Mouse (Mus musculus): ENCODE measurements around the gene Mapk12. TPM values are rescaled to one million over a fixed set of nuclear protein-coding genes. Genes with fewer than 3 reads are reported as not detected.

Gene Mapk12
- total RNA-seq, 1 experiment from 2014 or later: 3.7 TPM

DNA sequence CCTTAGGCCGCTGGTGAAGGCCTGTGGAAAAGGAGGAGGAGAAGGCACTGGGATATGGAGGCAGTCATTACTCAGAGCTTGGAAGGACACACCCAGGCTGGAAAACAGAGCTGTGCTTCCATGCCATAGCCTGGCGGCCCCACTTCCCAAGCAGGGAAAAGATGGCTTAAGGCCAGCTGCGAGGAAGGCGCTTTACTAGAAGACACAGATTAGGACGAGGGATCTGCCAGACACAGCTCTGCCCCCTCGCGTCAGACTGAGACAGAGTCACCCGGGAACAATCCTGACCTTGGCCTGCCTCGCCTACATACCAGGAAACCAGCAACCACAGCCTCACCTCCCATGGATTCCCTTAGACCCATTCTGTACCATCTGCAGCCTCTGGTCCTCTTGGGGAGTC lies 30.4 kb downstream of the Mapk12 start:
- no peak for ATAC-seq (replicated peaks; ENCODE audit: insufficient number of reproducible peaks, low FRiP score, low TSS enrichment, poor library complexity, severe bottlenecking)

DNA sequence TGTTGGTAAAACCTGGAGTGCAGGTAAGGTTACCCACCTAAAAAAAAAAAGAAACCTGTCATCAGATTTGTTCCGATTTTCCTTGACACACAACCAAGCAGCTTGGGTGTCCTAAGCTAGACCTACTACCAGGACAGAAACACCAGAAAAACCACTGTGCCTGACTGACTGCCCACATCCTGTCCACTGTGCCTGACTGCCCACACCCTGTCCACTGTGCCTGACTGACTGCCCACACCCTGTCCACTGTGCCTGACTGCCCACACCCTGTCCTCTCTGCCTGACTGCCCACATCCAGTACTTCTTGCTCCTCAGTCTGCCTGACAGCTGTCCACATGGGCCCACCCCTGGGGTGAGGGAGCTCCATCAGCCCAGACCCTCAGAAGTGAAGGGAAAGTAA lies 33.5 kb downstream of the Mapk12 start:
- ATAC-seq (replicated peaks; ENCODE audit: insufficient number of reproducible peaks, low FRiP score, low TSS enrichment, poor library complexity, severe bottlenecking): no peak

DNA sequence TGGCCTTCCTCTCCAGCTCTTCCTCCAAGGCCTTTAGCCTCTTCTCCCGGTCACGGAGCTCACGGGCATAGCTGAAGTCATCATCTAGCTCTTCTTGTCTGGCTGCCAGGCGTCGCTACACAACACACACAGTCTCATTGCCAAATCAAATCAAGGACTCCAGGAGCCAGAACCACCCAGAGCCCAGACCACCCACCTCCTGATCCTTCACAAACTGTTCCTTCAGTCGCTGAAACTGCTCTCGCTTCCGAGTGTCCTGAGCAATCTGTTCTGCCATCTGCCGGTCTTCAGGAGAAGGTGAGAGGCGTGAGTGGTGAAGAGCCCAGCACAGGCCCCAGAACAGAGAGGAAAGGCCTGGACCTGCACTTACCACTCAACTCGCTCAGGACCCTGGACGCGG lies 34.4 kb downstream of the Mapk12 start:
- no peak for ATAC-seq (replicated peaks; ENCODE audit: insufficient number of reproducible peaks, low FRiP score, low TSS enrichment, poor library complexity, severe bottlenecking)

DNA sequence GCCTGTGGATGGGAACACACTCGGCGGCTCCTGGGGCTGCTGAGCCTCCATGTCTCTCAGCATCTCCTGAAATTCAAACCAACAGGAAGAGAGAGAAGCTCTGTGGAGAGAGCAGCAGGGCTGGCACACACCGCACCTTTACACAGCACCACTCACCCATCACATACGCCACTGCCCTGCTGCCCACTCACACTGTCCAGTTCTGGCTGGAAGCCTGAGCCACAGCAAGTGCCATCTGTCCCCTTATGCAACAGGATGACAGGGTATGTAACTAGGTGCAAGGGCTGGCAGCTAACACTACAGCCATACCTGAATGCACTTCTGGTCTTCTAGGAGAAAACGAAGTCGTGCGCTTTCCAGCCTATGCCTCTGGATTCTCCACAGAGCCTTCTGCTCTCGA lies 36.1 kb downstream of the Mapk12 start:
- no peak for ATAC-seq (replicated peaks; ENCODE audit: insufficient number of reproducible peaks, low FRiP score, low TSS enrichment, poor library complexity, severe bottlenecking)

DNA sequence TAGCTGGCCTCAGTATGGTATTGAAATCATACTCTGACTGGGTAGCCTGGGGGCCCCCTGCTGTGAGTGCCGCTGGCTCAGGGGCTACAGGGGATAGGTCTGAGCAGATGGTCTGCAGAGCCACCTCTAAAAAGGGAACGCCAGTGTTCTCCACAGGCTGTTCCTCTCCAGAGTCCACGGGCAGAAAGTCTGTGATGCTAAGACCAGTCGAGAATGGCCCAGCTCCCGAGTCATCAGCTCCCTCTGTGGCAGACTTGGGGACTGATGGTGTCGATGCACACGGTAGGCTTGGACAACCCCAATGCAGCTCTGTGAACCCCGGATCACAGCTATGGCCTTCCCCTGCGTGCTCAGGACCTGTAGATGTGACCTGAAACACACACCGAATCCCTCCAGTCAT lies 36.6 kb downstream of the Mapk12 start:
- no peak for ATAC-seq (replicated peaks; ENCODE audit: insufficient number of reproducible peaks, low FRiP score, low TSS enrichment, poor library complexity, severe bottlenecking)

DNA sequence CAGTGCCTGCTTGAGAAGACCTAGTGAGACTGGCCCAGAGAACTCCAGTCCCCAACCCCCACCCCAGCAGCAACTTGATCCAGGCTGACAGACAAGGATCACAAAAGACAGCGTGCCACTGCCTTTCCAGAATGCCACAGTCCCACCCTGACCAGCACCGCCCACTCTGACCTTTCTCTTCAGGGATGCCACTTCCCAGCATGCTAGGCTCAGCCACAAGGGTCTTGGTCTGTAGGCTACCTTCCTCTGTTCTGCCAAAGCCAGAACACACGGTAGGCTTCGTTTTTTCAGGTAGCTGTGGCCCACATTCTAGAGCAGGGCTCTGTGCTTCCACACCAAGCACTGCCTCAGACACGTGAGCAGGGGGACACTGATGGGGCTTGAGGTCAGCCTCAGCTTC lies 37.9 kb downstream of the Mapk12 start:
- ATAC-seq (replicated peaks; ENCODE audit: insufficient number of reproducible peaks, low FRiP score, low TSS enrichment, poor library complexity, severe bottlenecking): no peak

DNA sequence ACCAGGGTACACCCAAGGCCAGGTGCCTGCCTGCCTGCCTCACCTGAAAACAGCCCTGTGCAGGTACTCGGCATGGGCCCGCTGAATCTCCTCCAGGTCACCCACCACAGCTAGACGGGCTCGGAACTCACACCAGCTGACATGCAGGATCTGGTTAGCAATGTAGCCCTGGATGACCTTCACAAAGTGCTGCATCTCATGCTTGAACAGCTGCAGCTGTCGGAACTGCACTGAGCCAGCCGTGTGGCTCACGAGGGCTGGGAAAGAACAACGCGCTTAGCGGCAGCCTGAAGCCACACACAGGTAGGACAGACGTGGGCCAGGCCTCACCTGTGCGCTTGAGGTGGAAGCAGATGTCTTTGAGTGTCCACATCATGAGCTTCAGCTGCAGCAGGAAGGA lies 39.7 kb downstream of the Mapk12 start:
- ATAC-seq (replicated peaks; ENCODE audit: insufficient number of reproducible peaks, low FRiP score, low TSS enrichment, poor library complexity, severe bottlenecking): no peak

DNA sequence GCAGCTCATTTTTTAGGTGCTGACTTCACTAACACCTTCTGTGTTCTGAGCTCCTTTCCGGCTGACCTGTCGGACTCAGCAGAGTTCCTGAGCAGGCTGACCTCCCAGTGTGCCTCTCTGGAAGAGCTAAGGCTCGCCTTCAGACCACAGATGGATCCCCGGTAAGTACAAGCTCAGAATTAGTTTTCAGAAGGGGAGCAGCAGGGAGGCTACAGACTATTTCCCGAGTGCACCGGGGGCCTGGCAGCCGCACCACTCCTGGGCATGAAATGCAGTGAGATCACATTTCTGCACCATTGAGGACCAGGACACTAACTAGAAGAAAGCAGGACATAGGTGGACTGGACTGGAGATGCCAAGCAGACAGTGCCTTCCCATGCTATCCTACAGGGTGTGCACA lies 41.9 kb downstream of the Mapk12 start:
- no peak for ATAC-seq (replicated peaks; ENCODE audit: insufficient number of reproducible peaks, low FRiP score, low TSS enrichment, poor library complexity, severe bottlenecking)

DNA sequence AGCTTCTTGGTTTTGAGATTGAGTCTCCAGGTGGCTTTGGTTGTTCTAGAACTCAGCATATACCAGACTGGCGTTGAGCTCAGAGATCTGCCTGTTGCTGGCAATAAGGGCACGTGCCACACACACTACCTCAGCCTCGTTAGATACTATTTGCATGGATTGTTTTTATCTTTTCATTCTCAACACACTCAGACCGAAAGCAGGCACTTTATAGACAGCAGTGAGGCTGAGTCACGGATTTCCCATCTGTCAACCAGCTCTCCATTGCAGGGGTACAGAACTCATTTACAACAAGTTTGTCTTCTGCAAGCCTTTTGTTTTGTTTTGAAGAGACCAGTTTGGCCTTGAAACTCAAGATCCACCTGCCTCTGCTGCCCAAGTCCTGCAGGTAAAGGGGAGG lies 43.1 kb downstream of the Mapk12 start:
- no peak for ATAC-seq (replicated peaks; ENCODE audit: insufficient number of reproducible peaks, low FRiP score, low TSS enrichment, poor library complexity, severe bottlenecking)

DNA sequence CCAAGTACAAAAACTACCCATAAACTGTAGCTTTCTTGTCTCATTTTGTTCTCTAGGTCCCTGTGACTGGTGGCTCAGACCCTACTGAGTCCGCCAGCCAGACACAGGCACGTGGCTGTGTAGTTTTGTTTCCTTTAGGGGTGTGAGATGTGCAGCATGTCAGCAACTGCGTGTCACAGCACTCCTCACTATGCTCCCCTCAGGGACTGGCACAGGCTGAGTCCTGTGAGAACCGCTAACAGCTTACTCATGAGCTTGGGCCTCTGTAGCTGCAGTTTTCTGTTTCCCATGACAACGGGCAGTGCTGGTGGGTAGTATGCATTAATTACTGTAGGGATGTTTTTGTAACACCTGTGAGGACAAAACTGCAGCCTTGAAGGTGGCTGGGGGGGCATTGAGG lies 48.3 kb downstream of the Mapk12 start:
- no peak for ATAC-seq (replicated peaks; ENCODE audit: insufficient number of reproducible peaks, low FRiP score, low TSS enrichment, poor library complexity, severe bottlenecking)

DNA sequence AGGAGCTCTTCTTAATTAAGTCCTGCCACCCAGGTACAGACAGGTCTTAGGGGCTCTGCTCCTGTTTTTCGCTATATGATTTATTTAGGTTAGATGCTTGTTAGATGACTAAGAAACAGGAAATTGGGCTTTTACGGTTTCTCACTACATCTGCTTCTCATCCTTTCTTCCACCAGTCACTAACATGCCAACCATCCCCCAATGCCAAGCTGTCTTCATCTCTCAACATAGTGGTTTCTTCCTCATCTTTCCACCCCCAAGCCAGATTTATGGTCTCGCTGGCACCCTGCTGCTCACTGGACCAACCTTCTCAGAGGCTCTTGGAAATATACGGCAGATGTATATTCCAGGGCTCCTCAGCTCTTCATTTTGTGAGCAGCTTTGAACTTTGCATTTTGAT lies 49.8 kb downstream of the Mapk12 start:
- no peak for ATAC-seq (replicated peaks; ENCODE audit: insufficient number of reproducible peaks, low FRiP score, low TSS enrichment, poor library complexity, severe bottlenecking)

DNA sequence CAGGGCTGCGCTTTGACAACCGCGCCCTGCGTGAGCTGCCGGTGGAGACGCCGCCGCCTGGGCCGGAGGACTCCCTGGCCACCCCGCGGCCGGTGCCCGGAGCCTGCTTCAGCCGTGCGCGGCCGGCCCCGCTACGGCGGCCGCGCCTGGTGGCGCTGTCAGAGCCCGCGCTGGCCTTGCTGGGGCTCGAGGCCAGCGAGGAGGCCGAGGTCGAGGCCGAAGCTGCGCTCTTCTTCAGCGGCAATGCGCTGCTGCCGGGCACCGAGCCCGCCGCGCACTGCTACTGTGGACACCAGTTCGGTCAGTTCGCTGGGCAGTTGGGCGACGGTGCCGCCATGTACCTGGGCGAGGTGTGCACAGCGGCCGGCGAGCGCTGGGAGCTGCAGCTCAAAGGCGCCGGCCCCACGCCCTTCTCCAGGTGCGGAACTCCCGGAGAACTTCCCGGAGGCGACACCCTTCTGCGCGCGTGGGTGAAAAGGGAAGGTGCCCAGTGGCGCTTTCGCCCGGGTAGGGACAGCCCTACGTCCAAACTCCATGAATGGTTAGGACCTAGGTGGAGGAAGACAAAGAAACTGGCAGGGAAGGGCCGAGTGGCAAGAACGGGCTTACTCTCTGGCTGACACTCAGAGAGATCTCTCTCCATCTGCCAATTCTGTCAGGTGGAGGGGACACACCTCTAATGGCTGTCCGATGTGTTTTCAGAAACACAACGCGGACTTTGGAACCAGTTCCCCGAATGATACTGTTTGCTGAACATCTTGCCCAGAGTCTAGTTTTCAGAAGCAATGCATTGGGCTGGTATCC lies 51.1 kb downstream of the Mapk12 start:
- no peak for ATAC-seq (replicated peaks; ENCODE audit: insufficient number of reproducible peaks, low FRiP score, low TSS enrichment, poor library complexity, severe bottlenecking)

DNA sequence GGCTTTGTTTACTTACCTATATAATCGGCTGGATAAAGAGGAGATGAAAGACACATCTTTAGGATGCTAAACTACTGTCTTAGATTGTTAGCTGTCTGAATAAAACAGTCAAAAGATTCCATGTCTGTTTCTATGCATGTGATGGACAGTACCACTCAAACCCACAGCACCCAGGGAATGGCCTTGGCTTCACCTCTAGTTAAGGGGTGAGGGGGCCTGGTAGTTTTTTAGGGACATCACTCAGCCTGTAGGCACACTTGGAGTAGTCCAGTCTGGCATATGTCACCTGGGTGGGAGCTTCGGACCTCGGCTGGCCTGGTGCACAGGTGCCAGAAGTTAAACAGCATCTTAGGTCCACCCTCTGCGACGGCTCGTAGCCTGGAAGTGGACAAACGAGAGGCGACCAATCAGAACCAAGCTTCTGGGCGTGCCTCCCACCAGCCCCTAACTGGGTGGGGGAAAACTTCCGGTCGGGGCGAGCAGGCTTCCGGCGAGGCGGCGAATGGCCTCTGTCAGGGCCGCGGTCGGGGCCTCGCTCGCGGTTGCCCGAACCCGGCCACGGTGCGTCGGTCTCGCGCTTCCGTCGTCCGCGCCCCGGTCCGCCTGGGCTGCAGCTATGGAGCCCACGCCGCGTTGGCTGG lies 51.8 kb downstream of the Mapk12 start, which contains the start of gene Selenoo:
Gene Selenoo (plus strand): TSS at position 478 of the 641 bp plus-strand sequence.
- ATAC-seq (replicated peaks; ENCODE audit: insufficient number of reproducible peaks, low FRiP score, low TSS enrichment, poor library complexity, severe bottlenecking): peak; percentile 83

DNA sequence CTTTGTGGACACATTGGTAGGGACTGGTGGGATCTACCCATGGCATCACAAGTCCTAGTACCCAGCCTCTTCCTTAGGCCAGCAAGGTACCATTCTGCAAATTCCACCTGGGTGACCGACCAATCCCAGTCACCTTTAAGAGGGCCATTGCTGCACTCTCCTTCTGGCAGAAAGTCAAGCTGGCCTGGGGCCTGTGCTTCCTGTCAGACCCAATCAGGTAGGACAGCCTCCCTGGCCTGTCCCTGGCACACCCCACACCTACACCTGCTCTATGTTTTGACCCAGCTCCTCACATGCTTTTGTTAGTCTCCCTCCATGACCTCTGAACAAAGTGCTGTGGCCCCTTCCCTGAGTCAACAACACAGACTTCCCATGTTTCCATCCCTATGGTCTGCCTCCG lies 55.7 kb downstream of the Mapk12 start:
- no peak for ATAC-seq (replicated peaks; ENCODE audit: insufficient number of reproducible peaks, low FRiP score, low TSS enrichment, poor library complexity, severe bottlenecking)

DNA sequence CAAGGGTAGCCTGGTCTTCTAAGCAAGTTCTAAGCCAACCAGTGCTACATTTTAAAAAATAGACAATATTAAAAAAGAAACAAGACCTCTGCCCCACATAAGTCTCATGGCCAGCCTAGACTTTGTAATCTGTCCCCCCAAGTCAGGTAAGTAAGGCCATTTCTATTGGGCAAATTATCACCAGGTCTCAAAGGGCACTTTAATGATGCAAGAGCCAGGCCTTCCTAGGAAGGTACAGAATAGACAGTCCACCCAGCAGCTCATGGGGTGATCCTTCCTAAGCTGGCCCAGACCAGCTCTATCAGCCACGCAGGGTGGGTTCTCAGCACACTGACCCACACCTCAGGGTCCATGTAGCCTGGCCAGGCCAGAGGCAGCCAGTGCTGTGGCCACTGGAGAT lies 56.6 kb downstream of the Mapk12 start:
- ATAC-seq (replicated peaks; ENCODE audit: insufficient number of reproducible peaks, low FRiP score, low TSS enrichment, poor library complexity, severe bottlenecking): no peak

Other genes starting within 250 kb of the Mapk12 start
- not detected in 3 replicates for gene Ttll8, start 186.3 kb downstream of the Mapk12 start, total RNA-seq (2017)
- gene Mlc1, start 161.7 kb downstream of the Mapk12 start, total RNA-seq (2017): 0.29 TPM in 1 of 3 replicates, not detected in the others
- not detected in 3 replicates for gene Mov10l1, start 157.8 kb downstream of the Mapk12 start, total RNA-seq (2017)
- not detected in 3 replicates for gene Panx2, start 81.0 kb downstream of the Mapk12 start, total RNA-seq (2017)
- gene Trabd, start 65.6 kb downstream of the Mapk12 start, total RNA-seq (2017): 39.1 to 48.0 TPM (median 42.2 TPM) in 3 replicates
- gene Selenoo, start 51.6 kb downstream of the Mapk12 start, total RNA-seq (2017): 13.1 to 23.8 TPM (median 16.3 TPM) in 3 replicates
- gene Tubgcp6, start 17.6 kb downstream of the Mapk12 start, total RNA-seq (2017): 11.0 to 27.3 TPM (median 26.4 TPM) in 3 replicates
- 19.4 to 24.3 TPM (median 20.6 TPM) in 3 replicates for gene Hdac10, start 12.0 kb downstream of the Mapk12 start, total RNA-seq (2017)
- 4.5 to 6.6 TPM (median 4.6 TPM) in 3 replicates for gene Mapk11, start 8.9 kb upstream of the Mapk12 start, total RNA-seq (2017)
- 145 to 153 TPM (median 153 TPM) in 3 replicates for gene Plxnb2, start 40.1 kb upstream of the Mapk12 start, total RNA-seq (2017)
- 2.1 to 3.1 TPM (median 2.7 TPM) in 3 replicates for gene Dennd6b, start 55.8 kb upstream of the Mapk12 start, total RNA-seq (2017)
- 16.8 to 32.5 TPM (median 19.4 TPM) in 3 replicates for gene Ppp6r2, start 70.8 kb upstream of the Mapk12 start, total RNA-seq (2017)
- 86.3 to 141 TPM (median 130 TPM) in 3 replicates for gene Sbf1, start 174.6 kb upstream of the Mapk12 start, total RNA-seq (2017)
- not detected in 3 replicates for gene Adm2, start 182.0 kb upstream of the Mapk12 start, total RNA-seq (2017)
- gene Miox, start 193.7 kb upstream of the Mapk12 start, total RNA-seq (2017): not detected in 3 replicates
- 9.0 to 27.2 TPM (median 20.9 TPM) in 3 replicates for gene Lmf2, start 215.0 kb upstream of the Mapk12 start, total RNA-seq (2017)
- 71.4 to 99.9 TPM (median 80.6 TPM) in 3 replicates for gene Ncaph2, start 215.0 kb upstream of the Mapk12 start, total RNA-seq (2017)
- 5.4 to 9.4 TPM (median 6.3 TPM) in 3 replicates for gene Sco2, start 233.1 kb upstream of the Mapk12 start, total RNA-seq (2017)
- gene Tymp, start 236.3 kb upstream of the Mapk12 start, total RNA-seq (2017): 0.57 TPM in 1 of 3 replicates, not detected in the others
- not detected in 3 replicates for gene Odf3b, start 238.6 kb upstream of the Mapk12 start, total RNA-seq (2017)
- gene Klhdc7b, start 244.2 kb upstream of the Mapk12 start, total RNA-seq (2017): not detected in 3 replicates